Mouse (Mus musculus) limb, embryonic 15.5 days (tissue): Measurements from ENCODE around the gene Keap1. TPM values are rescaled to one million over a fixed set of nuclear protein-coding genes. Genes with fewer than 3 reads are reported as not detected.
"Not testable (repeated sequence)": the region's sequence is repeated elsewhere in the genome, so short reads cannot be mapped to it uniquely, and the experiment has no call there.

Experiments
- ATAC-seq: fragments of 200-750 bp; cut with Nextera tagmentation; 2 replicates; pipeline ENCODE4 v1.8.0; 2017; ENCODE audit warnings: low read depth, moderate TSS enrichment; ENCODE audit not compliant: insufficient number of reproducible peaks, low FRiP score, low TSS enrichment
- H3K27ac ChIP-seq: fragments of 300-500 bp; sonication (generic); 2 replicates; pipeline ENCODE4 v1.5.1; 2015; ENCODE audit warnings: moderate library complexity, mild to moderate bottlenecking, inconsistent platforms
- H3K27me3 ChIP-seq: fragments of 300-500 bp; sonication (generic); 2 replicates; pipeline ENCODE4 v1.6.1; 2015; ENCODE audit warnings: inconsistent platforms
- H3K36me3 ChIP-seq: fragments of 300-500 bp; sonication (generic); 2 replicates; pipeline ENCODE4 v1.6.1; 2015; ENCODE audit warnings: inconsistent platforms
- H3K4me1 ChIP-seq: fragments of 300-500 bp; sonication (generic); 2 replicates; pipeline ENCODE4 v1.6.1; 2015; ENCODE audit warnings: inconsistent platforms
- H3K4me2 ChIP-seq: fragments of 300-500 bp; sonication (generic); 2 replicates; pipeline ENCODE4 v1.6.1; 2015; ENCODE audit warnings: mild to moderate bottlenecking, inconsistent platforms
- H3K4me3 ChIP-seq: fragments of 300-500 bp; sonication (generic); 2 replicates; pipeline ENCODE4 v1.5.1; 2015; ENCODE audit warnings: mild to moderate bottlenecking, inconsistent platforms
- H3K9ac ChIP-seq: fragments of 300-500 bp; sonication (generic); 2 replicates; pipeline ENCODE4 v1.6.1; 2015; ENCODE audit warnings: inconsistent platforms
- H3K9me3 ChIP-seq: fragments of 300-500 bp; sonication (generic); 2 replicates; pipeline ENCODE4 v1.6.1; 2016; ENCODE audit warnings: inconsistent platforms
- WGBS: fragments of 180-500 bp; shearing (Covaris S2); methylation state at CpG from one replicate; pipeline ENCODE4 v1.1.7; 2015; 5-methylcytosine and 5-hydroxymethylcytosine counted together
- polyA plus RNA-seq: library from polyadenylated mRNA; unstranded; fragments of >200 nt; fragmentation: Nextera tagmentation; extraction: Ambion mirVana; gene quantifications from 2 replicates; pipeline ENCODE4 v1.2.1, GENCODE M21; 2015

Gene Keap1
- polyA plus RNA-seq, 1 experiment from 2014 or later = 78.6 TPM

- no peaks in the 10 kb centered on the region for H3K27me3 ChIP-seq
- H3K4me1 ChIP-seq = no peaks in the 10 kb centered on the region
- H3K27ac ChIP-seq = no peak overlapping the region
- 82% methylated on average over 7 of the region's 7 CpGs for WGBS
- H3K9me3 ChIP-seq = no peaks in the 10 kb centered on the region
- no peak overlapping the region for H3K9ac ChIP-seq
- H3K4me2 ChIP-seq = no peak overlapping the region
- no peak for ATAC-seq
- no peak overlapping the region for H3K4me3 ChIP-seq
- peaks cover 93% of the 10 kb centered on the region for H3K36me3 ChIP-seq
Measured at GRCm38 (mm10) chr9:21273520-21274228, 34.5 kb upstream of the Keap1 start.

- no peaks in the 10 kb centered on the region for H3K27me3 ChIP-seq
- H3K4me2 ChIP-seq = no peak overlapping the region
- no peak overlapping the region for H3K4me3 ChIP-seq
- H3K9me3 ChIP-seq = no peaks in the 10 kb centered on the region
- no peak overlapping the region for H3K27ac ChIP-seq
- 85% methylated on average over 8 of the region's 8 CpGs for WGBS
- peaks cover 97% of the 10 kb centered on the region for H3K36me3 ChIP-seq
- H3K9ac ChIP-seq = no peak overlapping the region
- H3K4me1 ChIP-seq = no peaks in the 10 kb centered on the region
- ATAC-seq = no peak
Measured at GRCm38 (mm10) chr9:21273094-21273493, 33.9 kb upstream of the Keap1 start.

- H3K27ac ChIP-seq = no peak overlapping the region
Measured at GRCm38 (mm10) chr9:21272391-21272790, 33.2 kb upstream of the Keap1 start.

GRCm38 (mm10) chr9:21269590-21269989 lies 30.4 kb upstream of the Keap1 start:
- not testable (repeated sequence) for H3K4me2 ChIP-seq, ATAC-seq, H3K9me3 ChIP-seq, H3K27me3 ChIP-seq, H3K9ac ChIP-seq, H3K27ac ChIP-seq, H3K4me3 ChIP-seq
- 68% methylated on average over 5 of the region's 5 CpGs for WGBS
- peaks cover 74% of the 10 kb centered on the region for H3K36me3 ChIP-seq
- peaks cover 20% of the 10 kb centered on the region for H3K4me1 ChIP-seq

More at GRCm38 (mm10) chr9:21272391-21272790, 33.2 kb upstream of the Keap1 start:
- Histone ChIP-seq H3K9me3 (no peaks in the 10 kb centered on the region), H3K36me3 (peaks cover 95% of the 10 kb centered on the region), H3K27me3 (no peaks in the 10 kb centered on the region), H3K4me1 (no peaks in the 10 kb centered on the region), H3K9ac (no peak overlapping the region), H3K4me2 (no peak overlapping the region), H3K4me3 (no peak overlapping the region)
- WGBS = 90% methylated on average over 9 of the region's 9 CpGs
- ATAC-seq = no peak

GRCm38 (mm10) chr9:21268305-21268704 lies 29.1 kb upstream of the Keap1 start:
- H3K4me3 ChIP-seq = no peak overlapping the region
- no peaks in the 10 kb centered on the region for H3K27me3 ChIP-seq
- WGBS = 90% methylated on average over 16 of the region's 16 CpGs
- no peak overlapping the region for H3K4me2 ChIP-seq
- no peaks in the 10 kb centered on the region for H3K9me3 ChIP-seq
- no peak overlapping the region for H3K9ac ChIP-seq
- H3K36me3 ChIP-seq = peaks cover 61% of the 10 kb centered on the region
- no peak for ATAC-seq
- H3K4me1 ChIP-seq = peaks cover 25% of the 10 kb centered on the region
- H3K27ac ChIP-seq = no peak overlapping the region

GRCm38 (mm10) chr9:21266889-21267288 lies 27.7 kb upstream of the Keap1 start:
- peaks cover 47% of the 10 kb centered on the region for H3K36me3 ChIP-seq
- no peak overlapping the region for H3K4me3 ChIP-seq
- H3K27ac ChIP-seq = no peak overlapping the region
- peaks cover 25% of the 10 kb centered on the region for H3K4me1 ChIP-seq
- H3K27me3 ChIP-seq = no peaks in the 10 kb centered on the region
- no peak for ATAC-seq
- WGBS = 90% methylated on average over 5 of the region's 5 CpGs
- H3K4me2 ChIP-seq = no peak overlapping the region
- H3K9ac ChIP-seq = no peak overlapping the region
- no peaks in the 10 kb centered on the region for H3K9me3 ChIP-seq

- Histone ChIP-seq H3K4me3 (peak overlapping the region; percentile 95), H3K9ac (peak overlapping the region; percentile 82), H3K4me1 (peaks cover 25% of the 10 kb centered on the region), H3K27ac (peak overlapping the region; percentile 90), H3K36me3 (peaks cover 34% of the 10 kb centered on the region), H3K27me3 (no peaks in the 10 kb centered on the region), H3K9me3 (no peaks in the 10 kb centered on the region), H3K4me2 (peak overlapping the region; percentile 81)
- no peak for ATAC-seq
- 5% methylated on average over 11 of the region's 11 CpGs for WGBS
Measured at GRCm38 (mm10) chr9:21265611-21266010, 26.4 kb upstream of the Keap1 start.

- Histone ChIP-seq H3K36me3 (peaks cover 29% of the 10 kb centered on the region), H3K9me3 (no peaks in the 10 kb centered on the region), H3K27ac (peak within 1 kb of the TSS; percentile 90), H3K27me3 (no peaks in the 10 kb centered on the region), H3K4me1 (peaks cover 25% of the 10 kb centered on the region), H3K4me2 (peak within 1 kb of the TSS; percentile 81), H3K9ac (peak within 1 kb of the TSS; percentile 82), H3K4me3 (peak within 1 kb of the TSS; percentile 95)
- ATAC-seq = peak; percentile 98
- WGBS = under 1% methylated on average over 49 of the region's 49 CpGs
Measured at GRCm38 (mm10) chr9:21265000-21265561, 25.9 kb upstream of the Keap1 start, which contains the start of gene Atg4d. Gene Atg4d (plus strand): TSS chr9:21265293.

GRCm38 (mm10) chr9:21264272-21264999 lies 25.3 kb upstream of the Keap1 start:
- Histone ChIP-seq H3K9me3 (no peaks in the 10 kb centered on the region), H3K27ac (peak overlapping the region; percentile 90), H3K4me3 (peak overlapping the region; percentile 95), H3K9ac (peak overlapping the region; percentile 40; the same call in 1 of the 2 replicates), H3K27me3 (no peaks in the 10 kb centered on the region), H3K4me2 (peak overlapping the region; percentile 81), H3K4me1 (peaks cover 25% of the 10 kb centered on the region), H3K36me3 (peaks cover 24% of the 10 kb centered on the region)
- peak; percentile 49; the same call in 1 of the 2 replicates for ATAC-seq
- WGBS = 15% methylated on average over 17 of the region's 17 CpGs

- Histone ChIP-seq H3K9ac (no peak overlapping the region), H3K4me3 (no peak overlapping the region), H3K36me3 (0 out of 2 replicates have a peak, but pooled peaks cover 2% of the 10 kb centered on the region), H3K27me3 (no peaks in the 10 kb centered on the region), H3K27ac (no peak overlapping the region), H3K4me1 (peaks cover 23% of the 10 kb centered on the region), H3K4me2 (no peak overlapping the region), H3K9me3 (no peaks in the 10 kb centered on the region)
- no peak for ATAC-seq
- WGBS = 59% methylated on average over 2 of the region's 2 CpGs
Measured at GRCm38 (mm10) chr9:21261831-21262230, 22.7 kb upstream of the Keap1 start.

- Histone ChIP-seq H3K36me3 (no peaks in the 10 kb centered on the region), H3K4me2 (no peak overlapping the region), H3K4me1 (peaks cover 10% of the 10 kb centered on the region), H3K9me3 (no peaks in the 10 kb centered on the region), H3K4me3 (no peak overlapping the region), H3K27me3 (no peaks in the 10 kb centered on the region), H3K9ac (no peak overlapping the region), H3K27ac (no peak overlapping the region)
- no peak for ATAC-seq
- 65% methylated on average over 6 of the region's 6 CpGs for WGBS
Measured at GRCm38 (mm10) chr9:21260491-21261040, 21.4 kb upstream of the Keap1 start.

GRCm38 (mm10) chr9:21256349-21256748 lies 17.2 kb upstream of the Keap1 start:
- not testable (repeated sequence) for ATAC-seq, H3K4me2 ChIP-seq, H3K9me3 ChIP-seq, H3K27ac ChIP-seq, H3K4me3 ChIP-seq, H3K27me3 ChIP-seq, H3K36me3 ChIP-seq, H3K9ac ChIP-seq, H3K4me1 ChIP-seq
- WGBS = 81% methylated on average over 4 of the region's 4 CpGs
